Mouse (Mus musculus) cerebellum, postnatal 14 days (tissue): ENCODE measurements around the gene Qrich2.
A peak's percentile ranks its signal among the peaks of the same experiment; 100 is the strongest.
"Not testable (repeated sequence)": the region's sequence is repeated elsewhere in the genome, so short reads cannot be mapped to it uniquely, and the experiment has no call there.

Experiments
- DNase-seq, 2 experiments: peaks; one replicate each; pipeline ENCODE4 v3.0.0; 2021; ENCODE audit warnings: mixed read lengths in 2 of 2

The Qrich2 gene

DNA sequence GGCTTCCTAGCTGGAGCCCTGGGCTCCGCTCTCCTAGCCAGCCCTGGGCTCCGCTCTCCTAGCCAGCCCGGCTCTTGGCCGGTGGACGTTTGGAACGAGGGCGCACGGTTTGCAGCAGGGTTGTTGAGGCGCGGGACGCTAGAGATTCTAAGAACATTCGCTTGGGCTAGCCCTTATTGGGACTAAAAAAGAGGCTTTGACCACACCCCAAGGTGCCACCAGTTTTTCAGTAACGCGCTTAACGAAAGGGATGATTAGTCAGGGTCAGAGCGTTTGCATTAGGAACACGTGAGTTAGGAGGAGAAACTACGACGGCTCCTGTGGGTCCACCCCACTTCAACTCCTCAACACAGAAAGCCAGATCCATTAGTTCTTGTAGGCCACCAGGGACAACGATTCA lies at the start of gene Qrich2:
Gene Qrich2, minus strand, starts transcription at position 101 of the 400 bp plus-strand sequence.
- no peak for DNase-seq

DNA sequence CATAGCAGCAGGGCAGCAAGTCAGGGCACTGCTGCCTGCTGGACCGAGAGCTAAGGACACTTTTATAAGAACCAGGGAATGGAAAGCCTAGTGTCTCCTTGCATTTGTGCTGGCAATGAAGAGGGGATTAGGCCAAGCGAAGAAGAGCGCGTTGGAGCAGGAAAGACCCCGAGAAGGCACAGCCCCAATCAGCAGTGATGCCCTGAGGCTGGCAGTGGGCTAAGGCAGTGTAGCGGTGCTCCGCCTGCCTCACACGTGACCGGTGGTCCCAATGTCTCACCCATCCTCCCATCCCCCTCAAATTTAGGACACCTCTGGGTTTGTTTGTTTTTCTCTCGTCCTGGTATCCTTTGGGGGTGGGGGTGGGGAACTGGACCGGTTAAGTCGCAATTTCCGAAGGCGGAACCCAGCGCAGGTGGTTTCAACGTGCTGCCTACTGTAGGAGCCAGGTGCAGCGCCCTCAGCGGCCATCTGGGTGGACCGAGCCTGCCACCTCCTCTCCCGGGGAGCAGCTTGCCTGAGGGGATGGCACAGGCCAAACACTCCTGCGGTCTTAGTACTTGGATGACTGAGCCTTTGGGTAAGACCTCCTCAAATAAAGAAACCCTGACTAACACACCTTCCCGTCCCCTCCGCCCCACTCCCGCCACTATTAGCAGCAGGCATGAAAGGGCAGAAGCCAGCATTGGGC lies 49.4 kb upstream of the Qrich2 start:
- peak; percentile 82 to 87 for DNase-seq

DNA sequence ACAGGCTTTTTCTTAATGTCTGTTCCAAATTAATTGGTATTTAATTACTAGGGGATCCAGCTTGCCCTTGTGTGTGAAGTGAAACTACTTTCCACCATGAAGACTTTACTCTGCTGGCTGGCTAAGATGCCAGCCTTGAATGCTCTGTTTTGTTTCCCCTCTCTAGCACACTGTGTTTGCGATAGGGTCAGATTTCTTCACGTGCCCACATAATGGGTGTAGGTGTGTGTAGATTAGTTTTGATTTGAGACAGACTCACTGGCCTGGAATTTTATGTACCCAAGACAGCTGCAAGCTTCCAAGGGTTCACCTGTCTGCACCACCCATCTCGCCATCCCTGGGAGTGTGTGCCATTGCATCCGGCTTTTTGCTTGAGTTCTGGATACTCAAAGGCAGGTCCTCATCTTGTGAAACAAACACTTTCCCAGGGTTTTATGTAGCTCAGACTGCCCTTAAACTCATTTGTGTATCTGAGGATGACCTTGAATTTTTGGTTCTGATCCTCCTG lies 47.5 kb upstream of the Qrich2 start:
- no peak for DNase-seq

DNA sequence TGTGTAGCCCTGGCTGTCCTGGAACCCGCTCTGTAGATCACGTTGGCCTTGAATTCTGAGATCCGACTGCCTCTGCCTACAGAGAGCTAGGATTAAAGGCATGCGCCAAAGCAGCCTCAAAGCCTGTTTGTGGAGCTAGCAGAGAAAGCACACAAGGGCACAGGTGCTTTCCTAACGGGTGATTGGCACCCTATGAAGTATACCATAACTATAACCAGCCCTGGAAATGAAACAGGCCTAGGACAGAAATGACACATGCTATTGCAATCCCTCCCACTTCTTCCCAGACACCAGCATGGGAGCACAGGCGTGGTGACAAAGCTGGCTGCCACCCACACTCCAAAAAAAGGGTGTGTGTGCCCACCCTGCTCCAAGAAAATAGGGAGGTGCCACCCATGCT lies 46.9 kb upstream of the Qrich2 start:
- no peak for DNase-seq

DNA sequence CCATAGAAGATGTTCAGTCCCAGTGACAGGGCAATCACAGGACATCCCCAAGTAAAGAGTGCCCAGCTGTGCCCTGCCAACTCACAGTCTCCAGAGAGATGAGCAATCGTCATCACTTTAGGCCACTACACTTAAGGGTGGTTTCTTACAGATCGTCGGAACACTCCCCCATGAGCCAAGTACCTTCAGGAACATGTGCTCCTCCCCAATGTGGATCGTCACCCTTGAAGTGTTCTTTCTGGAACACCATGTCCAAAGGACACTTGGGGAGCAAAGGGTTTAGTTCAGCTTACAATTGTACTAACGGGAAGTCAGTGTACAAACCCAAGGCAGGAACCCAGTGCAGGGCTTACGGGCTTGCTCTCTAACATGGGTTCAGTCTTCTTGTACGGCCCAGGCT lies 46.1 kb upstream of the Qrich2 start:
- DNase-seq, result no peak

DNA sequence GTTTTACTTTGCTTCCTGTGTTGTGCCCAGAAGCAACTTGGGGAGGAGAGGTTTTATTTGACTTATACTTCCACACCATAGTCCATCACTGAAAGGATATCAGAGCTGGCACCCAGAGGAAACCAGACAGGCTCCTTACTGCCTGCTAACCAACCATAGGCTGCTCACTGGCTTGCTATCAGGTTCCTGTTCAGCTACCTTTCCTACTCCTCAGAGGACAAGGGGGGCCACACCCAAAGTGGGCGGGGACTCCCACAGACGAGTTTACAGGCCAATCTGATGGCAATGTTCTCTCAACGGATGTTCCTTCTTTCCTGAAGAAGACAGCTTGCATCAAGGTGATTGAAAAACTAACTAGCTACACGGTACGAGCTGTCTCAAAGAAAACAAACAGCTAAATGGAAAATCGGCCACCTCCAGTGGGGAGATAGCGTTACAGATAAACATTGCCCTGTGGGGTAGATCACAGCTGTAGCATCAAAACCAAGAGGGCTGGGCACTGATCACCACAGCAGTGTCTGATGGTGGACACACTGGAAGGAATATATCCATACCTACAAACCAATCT lies 45.3 kb upstream of the Qrich2 start:
- no peak for DNase-seq

DNA sequence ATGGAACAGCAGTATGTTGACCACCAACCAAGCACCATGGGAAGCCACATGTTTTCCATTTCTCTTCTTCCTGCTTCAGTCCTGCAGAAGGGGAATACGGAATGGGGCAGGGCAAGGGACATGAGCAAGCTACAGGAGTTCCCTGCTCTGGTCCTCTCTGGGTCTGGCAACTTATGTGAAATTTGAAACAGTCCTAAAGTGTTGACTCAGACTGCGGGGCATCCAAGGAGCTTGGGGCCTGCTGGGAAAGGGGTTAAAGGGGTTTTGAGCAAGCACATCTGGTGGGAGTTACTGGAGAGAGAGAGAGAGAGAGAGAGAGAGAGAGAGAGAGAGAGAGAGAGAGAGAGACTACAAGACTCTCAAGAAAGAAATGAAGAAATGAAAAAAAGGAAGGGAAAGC lies 42.6 kb upstream of the Qrich2 start:
- no peak for DNase-seq

DNA sequence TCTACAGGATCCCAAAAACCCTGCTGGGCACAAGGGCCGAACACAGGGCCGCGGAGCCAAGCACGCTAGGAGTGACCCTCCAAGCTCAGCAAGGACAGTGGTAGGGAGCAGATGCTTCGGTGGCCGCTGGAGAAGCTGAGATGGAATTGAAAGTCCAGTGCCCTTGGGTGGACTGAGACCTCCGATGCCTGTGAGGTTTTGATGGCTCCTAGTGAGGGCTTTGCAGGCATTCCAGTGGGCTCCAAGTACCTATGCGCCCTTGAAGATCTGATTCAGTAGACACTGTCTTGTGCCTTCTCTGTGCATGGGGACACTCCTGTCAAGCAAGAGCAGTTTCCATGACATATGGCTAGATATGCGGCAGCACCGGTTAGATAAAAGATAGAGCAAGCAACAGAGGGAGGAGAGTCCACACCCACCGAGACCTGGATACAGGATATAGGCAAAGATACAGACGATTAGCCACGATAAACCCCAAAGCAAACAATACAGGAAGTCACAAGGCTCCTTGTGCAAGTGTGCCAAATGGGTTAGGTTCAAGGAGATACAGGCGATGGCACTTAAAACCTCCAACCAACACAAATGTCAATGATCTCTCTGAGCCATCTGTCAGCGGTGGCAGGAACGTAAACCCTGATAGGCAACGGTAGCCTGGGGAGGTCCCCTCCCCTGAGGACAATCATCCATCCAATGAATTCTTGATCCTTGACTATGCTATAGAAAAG lies 40.3 kb upstream of the Qrich2 start:
- peak; percentile 53 to 66 for DNase-seq

DNA sequence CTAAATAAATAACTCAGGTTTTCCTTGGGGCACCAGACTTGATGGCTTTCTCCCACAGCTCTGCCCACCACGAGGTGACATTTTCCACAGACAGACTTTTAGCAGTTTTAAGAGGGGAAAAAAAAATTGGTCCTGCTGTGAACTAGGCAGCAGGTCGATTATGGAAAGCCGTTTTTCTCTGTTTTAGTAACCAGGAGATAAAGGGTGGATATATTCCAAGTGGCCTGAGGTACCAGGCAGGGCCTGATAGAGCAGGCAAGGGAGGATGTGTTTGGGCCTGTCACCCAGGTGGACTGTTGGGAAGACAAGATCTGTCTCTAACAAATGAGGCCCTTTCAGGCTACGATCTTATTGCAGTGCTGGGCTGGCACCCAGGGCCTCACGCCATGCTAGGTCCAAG lies 39.5 kb upstream of the Qrich2 start:
- peak; percentile 31 to 46 for DNase-seq

DNA sequence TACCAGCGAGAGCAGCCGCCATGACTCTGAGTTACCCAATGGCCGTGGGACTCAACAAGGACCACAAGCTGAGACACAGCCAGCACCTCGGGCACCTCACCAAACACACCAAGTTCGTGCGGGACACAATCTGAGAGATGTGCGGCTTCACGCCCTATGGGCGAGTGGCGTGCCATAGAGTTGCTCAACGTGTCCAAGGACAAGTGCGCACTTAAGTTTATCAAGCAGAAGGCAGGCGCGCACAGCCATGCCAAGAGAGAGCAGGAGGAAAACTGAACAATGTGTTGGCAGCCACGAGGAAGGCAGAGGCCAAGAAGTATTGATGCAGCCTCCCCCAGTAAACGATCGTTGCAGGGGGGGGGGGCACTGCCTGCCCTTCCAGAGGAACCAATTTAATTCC lies 38.5 kb upstream of the Qrich2 start:
- peak; percentile 46 to 55 for DNase-seq

DNA sequence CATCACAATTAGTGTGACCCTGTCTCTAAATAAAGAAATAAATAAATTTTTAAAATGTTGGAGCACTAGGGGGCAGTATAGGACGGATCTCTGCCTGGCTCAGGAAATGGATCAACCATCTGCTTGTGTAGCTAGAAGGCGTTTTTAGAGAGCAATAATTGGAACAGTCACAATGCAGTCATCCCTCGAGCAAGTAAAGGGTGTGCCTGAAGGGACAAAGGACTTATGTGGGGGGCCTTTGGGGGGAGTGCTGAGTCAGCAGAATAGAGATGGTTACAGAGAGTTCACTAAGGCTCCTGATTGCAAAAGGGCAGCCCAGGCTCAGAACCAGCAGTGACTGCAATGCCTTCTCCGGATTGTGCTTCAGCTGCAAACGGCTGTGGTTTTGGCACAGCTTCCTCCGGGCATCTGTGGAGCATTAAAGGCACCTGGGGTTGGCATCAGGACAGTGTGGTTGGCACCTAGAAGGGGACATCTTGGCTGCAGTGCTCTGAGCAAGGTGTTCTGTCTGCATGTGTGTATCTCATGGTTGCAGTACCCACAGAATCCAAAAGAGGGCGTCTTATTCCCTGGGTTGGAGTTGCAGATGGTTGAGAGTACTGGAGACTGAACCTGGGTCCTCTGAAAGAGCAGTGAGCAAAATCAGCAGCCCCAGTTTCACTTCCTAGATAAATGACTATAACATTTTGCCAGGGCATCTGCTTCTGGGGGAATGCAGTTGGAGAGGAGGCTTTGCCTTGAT lies 35.1 kb upstream of the Qrich2 start:
- DNase-seq, result peak; percentile 75 to 76

DNA sequence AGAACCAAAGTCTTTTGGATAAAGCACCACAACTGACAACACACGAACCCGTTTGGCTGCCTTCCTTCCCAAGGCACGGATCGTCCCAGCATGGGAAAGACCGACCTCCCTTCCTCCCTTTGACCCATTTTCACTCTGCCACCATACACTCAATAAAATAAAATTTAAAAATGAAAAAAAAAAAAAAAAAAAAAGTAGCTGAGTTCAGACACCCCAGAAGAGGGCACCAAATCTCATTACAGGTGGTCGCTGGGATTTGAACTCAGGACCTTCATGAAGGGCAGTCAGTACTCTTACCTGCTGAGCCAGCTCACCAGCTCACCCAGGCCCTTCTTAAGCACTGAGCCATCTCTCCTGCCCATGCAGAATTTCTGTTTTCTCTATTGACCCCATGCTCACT lies 33.0 kb upstream of the Qrich2 start:
- DNase-seq, result no peak

DNA sequence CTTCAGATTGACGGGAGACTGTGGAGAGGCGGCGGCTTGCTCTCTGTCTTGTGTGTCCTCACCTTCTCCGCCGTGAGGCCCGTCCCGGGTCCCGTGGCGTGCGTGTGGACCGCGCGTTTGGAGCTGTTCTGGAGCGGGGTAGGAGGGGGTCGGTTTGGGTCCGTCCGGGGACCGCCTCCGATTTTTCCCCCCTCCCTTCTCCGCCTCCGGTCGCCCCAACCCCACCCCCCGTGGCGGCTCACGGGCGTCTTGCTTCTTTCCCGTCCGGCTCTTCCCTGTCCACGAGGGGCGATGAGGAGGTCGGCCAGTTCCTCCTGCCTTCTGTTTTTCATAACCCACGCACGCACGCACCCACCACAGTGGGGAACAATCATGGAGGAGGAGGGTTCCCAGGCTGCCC lies 32.6 kb upstream of the Qrich2 start:
- DNase-seq, result peak in 1 of 2 experiments; percentile 40

DNA sequence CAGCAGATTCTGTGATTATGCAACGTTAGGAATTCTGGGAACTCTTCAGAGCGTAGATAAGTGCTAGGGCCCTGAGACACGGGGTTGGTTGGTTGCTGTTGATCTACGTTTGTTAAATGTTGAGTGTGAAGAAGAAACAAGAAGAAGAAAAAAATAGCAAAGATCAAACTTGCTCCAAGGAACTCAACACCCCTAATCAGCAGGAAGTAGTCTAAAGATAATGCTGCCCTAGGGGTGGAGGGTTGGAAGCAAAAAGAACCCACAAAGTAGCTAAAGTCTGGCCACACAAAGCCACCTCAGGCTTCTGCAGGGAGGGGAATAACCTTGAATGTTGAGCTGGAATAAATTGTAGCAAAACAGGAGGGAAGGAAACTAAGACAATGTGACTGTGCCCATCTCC lies 31.3 kb upstream of the Qrich2 start:
- no peak for DNase-seq

DNA sequence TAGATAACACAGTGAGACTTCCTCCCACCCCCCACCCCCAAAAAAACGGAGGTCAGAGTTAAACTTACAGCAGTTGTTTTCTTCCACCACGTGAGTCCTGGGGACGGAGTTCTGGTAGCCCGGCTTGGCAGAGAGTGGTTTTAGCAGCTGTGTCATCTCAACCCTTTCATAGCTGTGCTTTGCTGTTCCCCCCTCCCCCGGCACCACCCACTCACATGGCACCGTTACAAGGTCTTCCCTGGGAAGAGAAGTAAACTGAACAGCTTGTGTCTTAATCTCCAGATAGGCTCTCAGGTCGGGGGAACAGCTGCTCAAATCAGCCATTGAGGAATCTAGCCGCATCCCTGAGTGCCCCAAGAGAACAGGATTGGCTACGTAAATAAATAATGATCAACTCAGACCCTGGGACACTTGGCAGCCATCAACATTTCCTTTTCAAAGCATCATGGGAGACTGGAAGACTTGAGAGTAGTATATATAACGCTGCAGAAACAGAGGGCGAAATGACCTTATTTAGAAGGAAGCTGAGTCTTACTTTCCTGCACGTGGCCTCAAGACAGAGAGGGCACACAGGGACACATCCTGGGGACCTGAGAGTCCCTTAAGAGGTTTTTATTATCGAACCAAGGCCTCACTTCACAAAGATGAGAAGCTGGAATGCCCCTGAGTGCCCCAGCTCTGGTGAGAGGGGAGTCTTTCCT lies 28.6 kb upstream of the Qrich2 start:
- peak; percentile 31 to 53 for DNase-seq

DNA sequence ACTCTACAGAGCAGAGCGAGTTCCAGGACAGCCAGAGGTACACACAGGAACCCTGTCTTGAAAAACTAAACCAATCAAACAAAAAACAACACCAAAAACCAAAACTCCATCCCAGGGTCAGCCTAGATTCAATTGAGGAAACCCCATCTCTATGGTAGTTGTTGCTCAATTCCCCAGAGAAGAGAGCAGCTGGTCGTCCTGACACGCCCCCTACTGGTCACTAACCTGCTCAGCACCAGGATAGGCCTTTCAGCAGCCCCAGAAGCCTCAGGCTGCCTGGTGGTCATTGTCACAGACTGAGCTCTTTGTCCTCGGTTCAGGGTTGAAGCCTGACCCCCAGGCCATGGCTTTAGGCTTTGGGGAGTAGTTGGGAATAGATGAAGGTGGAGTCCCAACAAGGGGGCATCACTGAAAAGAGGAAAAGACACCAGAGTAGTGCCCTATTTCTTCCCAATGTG lies 27.8 kb upstream of the Qrich2 start, which contains the start of gene Prpsap1:
Gene Prpsap1, minus strand, starts transcription at position 408 of the 458 bp plus-strand sequence.
- DNase-seq, result peak; percentile 34 to 52

DNA sequence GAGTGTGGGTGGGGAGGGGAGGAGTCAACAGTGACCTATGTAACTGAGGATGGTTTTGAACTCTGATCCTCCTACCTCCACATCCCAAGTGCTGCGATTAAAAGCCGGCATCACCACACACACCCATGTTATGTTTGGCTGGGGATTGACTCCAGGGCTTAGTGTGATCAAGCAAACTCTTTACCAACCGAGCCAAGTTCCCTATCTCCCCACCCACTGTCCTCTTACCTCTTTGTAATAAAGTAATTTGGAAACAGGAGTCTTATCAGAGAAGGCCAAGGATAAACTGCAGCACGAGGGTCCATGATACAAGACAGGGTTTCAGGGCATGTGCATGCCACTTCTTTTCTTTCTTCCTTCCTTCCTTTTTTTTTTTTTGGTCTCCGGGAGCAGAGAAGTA lies 27.1 kb upstream of the Qrich2 start:
- DNase-seq, result no peak

DNA sequence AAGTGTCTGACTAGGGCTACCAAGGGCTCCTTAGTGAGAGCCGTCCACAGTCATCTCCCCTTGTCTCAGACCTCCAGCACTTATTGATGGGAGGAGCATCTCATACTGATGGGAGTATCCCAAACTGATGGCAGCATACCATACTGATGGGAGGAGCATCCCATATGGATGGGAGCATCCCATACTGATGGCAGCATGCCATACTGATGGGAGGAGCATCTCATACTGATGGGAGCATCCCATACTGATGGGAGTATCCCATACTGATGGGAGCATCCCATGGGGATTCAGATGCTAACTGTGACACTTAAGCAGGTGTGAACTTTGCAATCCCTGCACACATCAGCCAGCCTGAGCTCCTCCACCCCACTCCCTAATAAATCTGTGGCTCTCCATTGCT lies 26.5 kb upstream of the Qrich2 start:
- DNase-seq, result not testable (repeated sequence)

DNA sequence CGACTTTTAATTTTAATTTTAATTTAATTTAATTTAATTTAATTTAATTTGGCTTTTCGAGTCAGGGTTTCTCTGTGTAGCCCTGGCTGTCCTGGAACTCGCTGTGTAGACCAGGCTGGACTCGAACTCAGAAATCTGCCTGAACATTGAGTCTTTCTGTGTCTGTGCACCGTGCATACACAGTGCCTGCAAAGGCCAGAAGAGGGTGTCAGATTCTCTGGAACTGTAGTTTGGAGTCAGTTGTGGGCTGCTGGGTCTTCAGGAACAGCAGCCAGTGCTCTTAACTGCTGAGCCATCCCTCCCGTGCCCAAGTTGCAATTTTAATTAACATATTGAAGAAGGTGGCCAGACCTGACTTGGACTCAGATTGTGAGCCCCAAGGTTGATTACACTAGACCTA lies 25.3 kb upstream of the Qrich2 start:
- no peak for DNase-seq

DNA sequence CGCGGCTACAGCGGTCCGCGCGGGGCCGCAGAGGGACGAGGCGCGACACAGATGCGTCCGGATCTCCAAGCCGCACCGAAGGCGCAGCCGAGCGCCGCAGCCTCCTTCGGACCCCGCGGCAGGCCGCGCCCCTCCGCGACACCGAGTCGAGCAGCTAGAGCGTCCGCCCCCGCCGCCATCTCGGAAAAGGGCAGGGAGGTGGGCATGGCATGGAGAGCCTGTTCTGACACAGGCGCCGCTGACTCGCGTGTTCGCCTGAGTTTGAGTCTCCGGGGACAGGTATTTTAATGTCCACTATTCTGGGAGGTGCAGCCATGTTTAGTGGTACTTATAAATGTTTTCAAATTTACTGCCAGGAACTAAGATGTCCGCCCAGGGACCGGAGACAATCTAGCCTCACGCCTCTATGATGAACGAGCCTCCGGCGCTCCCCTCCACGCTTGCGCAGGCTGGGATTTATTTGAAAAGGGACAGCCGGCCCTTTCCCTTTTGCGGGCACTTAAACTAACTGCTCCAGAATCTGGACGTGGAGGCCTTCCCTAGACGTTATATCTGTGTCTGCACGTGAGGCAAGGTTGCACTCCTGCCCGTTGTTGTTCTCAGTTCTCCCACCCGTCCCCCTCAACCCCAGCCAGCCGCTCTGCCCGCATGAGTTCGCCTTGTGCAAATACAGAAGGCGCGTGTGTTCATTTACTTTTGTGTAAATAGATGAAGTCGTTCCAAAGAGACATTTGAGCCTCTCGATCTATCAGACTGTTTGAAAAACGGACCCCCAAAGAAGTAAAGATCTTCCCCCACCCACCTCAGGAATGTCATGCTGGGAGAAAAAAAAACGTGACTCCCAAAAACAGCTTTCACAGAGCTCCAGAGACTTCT lies 24.4 kb upstream of the Qrich2 start:
- DNase-seq, result peak; percentile 90 to 93

DNA sequence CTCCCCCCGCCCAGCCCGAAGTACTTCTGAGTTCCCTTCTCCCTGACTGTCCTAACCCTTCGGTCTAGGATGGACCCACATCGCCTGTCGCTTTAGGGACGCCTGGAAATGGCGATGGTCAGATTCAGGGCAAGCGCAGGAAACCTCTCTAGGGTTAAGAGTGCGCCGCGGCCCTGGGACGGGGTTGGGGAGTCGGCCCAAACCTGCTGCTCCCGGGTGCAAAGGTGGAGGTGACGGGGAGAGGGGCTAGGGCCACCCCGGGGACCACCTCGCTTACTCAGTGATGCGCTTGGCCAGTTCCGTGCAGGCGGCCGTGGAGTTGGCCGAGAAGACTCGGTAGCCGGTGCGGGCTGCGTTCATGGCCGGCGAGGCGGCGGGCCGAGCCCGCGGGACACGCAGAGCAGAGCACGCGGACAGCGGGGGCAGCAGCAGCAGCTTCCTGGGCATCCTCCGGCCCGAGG lies 23.8 kb upstream of the Qrich2 start:
- no peak for DNase-seq
